Mouse (Mus musculus): ENCODE measurements around the gene Wdr74.
"Not testable (repeated sequence)": the region's sequence is repeated elsewhere in the genome, so short reads cannot be mapped to it uniquely, and the experiment has no call there.

The Wdr74 gene

GRCm38 (mm10) chr19:8715868-8716766 lies 19.5 kb upstream of the Wdr74 start:
- no peak for DNase-seq (ENCODE audit: low read depth)

GRCm38 (mm10) chr19:8716767-8717475 lies 18.7 kb upstream of the Wdr74 start:
- DNase-seq (ENCODE audit: low read depth) = no peak

- peak; percentile 79 for DNase-seq (ENCODE audit: low read depth)
These were observed 17.3 kb upstream of the Wdr74 start for GRCm38 (mm10) chr19:8718357-8718756.

GRCm38 (mm10) chr19:8719037-8719436 lies 16.6 kb upstream of the Wdr74 start:
- DNase-seq (ENCODE audit: low read depth) = not testable (repeated sequence)

GRCm38 (mm10) chr19:8721378-8721777 lies 14.2 kb upstream of the Wdr74 start:
- DNase-seq (ENCODE audit: low read depth) = no peak

- DNase-seq (ENCODE audit: low read depth) = no peak
These were observed 13.6 kb upstream of the Wdr74 start for GRCm38 (mm10) chr19:8722021-8722420.

- no peak for DNase-seq (ENCODE audit: low read depth)
These were observed 13.1 kb upstream of the Wdr74 start for GRCm38 (mm10) chr19:8722559-8722906.

- peak; percentile 96 for DNase-seq (ENCODE audit: low read depth)
These were observed 12.6 kb upstream of the Wdr74 start, which contains the start of gene Slc3a2 for GRCm38 (mm10) chr19:8722907-8723573. Slc3a2 (minus strand) TSS chr19:8723369.

GRCm38 (mm10) chr19:8723574-8724346 lies 11.9 kb upstream of the Wdr74 start:
- DNase-seq (ENCODE audit: low read depth) = no peak

GRCm38 (mm10) chr19:8724392-8724791 lies 11.2 kb upstream of the Wdr74 start:
- DNase-seq (ENCODE audit: low read depth) = no peak

- DNase-seq (ENCODE audit: low read depth) = no peak
These were observed 10.5 kb upstream of the Wdr74 start for GRCm38 (mm10) chr19:8725081-8725613.

- no peak for DNase-seq (ENCODE audit: low read depth)
These were observed 8.8 kb upstream of the Wdr74 start for GRCm38 (mm10) chr19:8726609-8727390.

- no peak for DNase-seq (ENCODE audit: low read depth)
These were observed 8.0 kb upstream of the Wdr74 start for GRCm38 (mm10) chr19:8727495-8728114.

GRCm38 (mm10) chr19:8728335-8729099 lies 7.1 kb upstream of the Wdr74 start:
- not testable (repeated sequence) for DNase-seq (ENCODE audit: low read depth)

GRCm38 (mm10) chr19:8734334-8734733 lies 1.3 kb upstream of the Wdr74 start:
- DNase-seq (ENCODE audit: low read depth) = no peak

GRCm38 (mm10) chr19:8736160-8736467 lies 487 bp downstream of the Wdr74 start:
- no peak for DNase-seq (ENCODE audit: low read depth)

- DNase-seq (ENCODE audit: low read depth) = no peak
These were observed 3.3 kb downstream of the Wdr74 start for GRCm38 (mm10) chr19:8738911-8739310.

GRCm38 (mm10) chr19:8739646-8740045 lies 4.0 kb downstream of the Wdr74 start:
- no peak for DNase-seq (ENCODE audit: low read depth)

- no peak for DNase-seq (ENCODE audit: low read depth)
These were observed 5.0 kb downstream of the Wdr74 start, which contains the start of gene 1700092M07Rik for GRCm38 (mm10) chr19:8740603-8741002. 1700092M07Rik (plus strand) TSS chr19:8740718.
